Mouse (Mus musculus) G1E (cell line): ENCODE measurements around the gene Bach2.

Experiments used
- CTCF ChIP-seq: IDR thresholded peaks from 2 replicates; pipeline ENCODE4 v1.5.1; 2012; ENCODE audit warnings: low read depth, low read length, inconsistent platforms, mixed read lengths
- GATA1 ChIP-seq: IDR thresholded peaks from 2 replicates; pipeline ENCODE4 v1.6.1; 2012; ENCODE audit warnings: borderline replicate concordance, low read length, inconsistent platforms, mixed read lengths
- POLR2AphosphoS5 ChIP-seq: IDR thresholded peaks from 2 replicates; pipeline ENCODE4 v1.6.1; 2012; ENCODE audit warnings: low read depth, low read length, inconsistent platforms; ENCODE audit not compliant: insufficient replicate concordance
- TAL1 ChIP-seq: conservative IDR thresholded peaks from 2 replicates; pipeline ENCODE4 v1.6.1; 2012; ENCODE audit warnings: low read depth, low read length, inconsistent platforms, mixed read lengths

DNA sequence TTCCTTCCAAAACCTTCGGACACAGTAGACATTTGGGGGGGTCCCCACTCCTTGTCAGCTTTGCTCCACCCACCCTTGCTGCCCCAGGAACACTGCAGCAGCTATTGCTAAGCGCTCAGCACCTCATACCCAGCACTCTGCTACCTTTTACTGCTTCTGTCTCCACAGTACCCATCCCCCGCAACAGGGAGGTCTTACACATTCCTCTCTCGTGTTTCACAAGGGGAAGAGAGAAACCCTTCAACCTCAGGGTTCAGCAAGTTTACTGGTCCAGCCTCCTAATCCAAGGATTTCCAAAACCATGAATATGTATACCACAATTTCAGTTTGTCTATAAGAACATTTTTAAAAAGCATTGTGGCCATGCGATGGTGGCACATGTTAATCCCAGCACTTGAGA is 286.4 kb downstream of the Bach2 start:
- TF ChIP-seq CTCF = no peak
- no peak for TF ChIP-seq TAL1
- no peak for TF ChIP-seq GATA1
- no peak for TF ChIP-seq POLR2AphosphoS5
